Mouse (Mus musculus): ENCODE data around the gene Kcnmb2.

Kcnmb2 gene

DNA sequence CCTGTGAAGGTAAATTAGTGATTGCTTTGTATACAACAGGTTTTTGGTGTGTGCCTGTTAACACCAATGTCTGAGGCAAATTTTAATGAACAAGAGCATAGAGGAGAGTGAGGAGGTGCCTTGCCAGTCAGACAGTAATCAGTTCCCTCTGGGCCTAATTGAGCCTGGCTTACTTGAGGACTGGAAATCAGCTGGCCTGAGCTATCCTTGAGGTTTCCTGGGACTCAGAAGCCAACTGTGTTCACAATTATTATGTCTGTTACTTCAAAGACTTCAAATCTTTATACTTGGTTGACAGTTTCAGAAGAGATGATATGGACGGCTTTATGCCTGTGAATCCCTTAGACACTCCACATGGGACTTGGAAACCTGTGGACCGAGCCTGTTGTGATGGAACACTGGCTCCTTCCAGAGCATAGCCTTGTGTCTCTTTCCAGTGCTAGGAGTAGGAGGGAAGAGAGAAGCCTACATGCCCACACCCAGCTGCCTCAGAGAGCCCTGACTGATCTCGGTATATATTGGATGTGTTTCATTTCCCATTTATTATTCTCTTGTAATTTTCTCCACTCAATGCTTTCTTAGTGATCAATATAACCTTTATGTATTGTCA, 230.2 kb downstream of the Kcnmb2 start:
- no peak for DNase-seq (ENCODE audit: low spot score in 2 of 2)

DNA sequence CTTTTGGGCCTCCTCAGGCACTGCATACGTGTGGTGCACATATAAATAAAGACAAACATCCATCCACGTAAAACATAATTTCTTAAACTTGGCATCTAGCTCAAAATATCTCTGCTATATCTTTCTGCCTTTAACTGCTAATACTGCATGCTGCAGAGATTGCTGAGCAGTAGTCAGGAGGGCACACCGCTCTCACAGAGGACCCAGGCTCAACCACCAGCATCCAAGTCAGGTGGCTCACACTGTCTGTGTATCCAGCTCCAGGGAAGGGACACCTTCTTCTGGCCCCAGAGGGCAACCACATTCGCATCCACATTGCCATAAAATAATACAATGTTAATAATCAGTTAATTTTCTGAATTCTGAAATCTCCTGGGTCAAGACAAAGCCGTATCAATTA, 241.9 kb downstream of the Kcnmb2 start:
- DNase-seq (ENCODE audit: low spot score in 2 of 2) = no peak

DNA sequence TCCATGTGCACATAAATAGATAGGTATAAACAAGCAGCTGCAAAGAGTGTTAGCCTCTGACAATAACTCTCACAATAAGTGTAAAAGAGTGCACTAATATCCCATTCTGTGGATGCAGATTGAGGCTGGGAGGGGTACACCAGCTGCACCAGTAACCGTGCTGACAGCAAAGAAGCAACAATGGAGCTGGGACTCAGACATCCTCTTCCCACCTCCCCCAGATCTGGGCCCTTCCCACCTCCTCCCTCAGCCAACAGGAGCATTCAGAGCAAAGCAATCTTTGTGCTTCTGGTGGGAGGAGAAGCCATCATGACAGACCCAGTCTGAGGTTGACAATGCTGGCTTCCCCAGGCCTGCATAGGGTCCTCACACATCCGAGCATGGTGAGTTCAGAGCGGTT, 242.3 kb downstream of the Kcnmb2 start:
- DNase-seq (ENCODE audit: low spot score in 2 of 2) = no peak

DNA sequence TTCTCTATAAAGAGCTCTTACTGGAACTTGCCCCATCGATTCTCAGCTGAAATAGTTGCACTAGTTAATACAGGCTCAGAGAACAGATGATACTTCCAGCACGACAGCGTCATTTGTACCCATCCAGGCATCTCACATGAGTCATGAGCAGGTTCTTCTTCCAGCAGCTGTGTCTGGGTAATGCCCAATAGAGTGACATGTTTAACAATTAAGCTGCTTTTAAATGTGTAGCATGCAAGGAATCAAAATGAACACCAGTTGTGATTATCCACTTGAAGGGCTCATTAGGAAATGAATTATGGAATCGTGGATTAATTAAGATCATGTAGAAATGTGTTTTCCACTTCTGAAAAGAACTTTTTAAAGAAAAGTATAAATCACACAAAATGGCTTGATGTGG, 245.4 kb downstream of the Kcnmb2 start:
- DNase-seq (ENCODE audit: low spot score in 2 of 2) = no peak

DNA sequence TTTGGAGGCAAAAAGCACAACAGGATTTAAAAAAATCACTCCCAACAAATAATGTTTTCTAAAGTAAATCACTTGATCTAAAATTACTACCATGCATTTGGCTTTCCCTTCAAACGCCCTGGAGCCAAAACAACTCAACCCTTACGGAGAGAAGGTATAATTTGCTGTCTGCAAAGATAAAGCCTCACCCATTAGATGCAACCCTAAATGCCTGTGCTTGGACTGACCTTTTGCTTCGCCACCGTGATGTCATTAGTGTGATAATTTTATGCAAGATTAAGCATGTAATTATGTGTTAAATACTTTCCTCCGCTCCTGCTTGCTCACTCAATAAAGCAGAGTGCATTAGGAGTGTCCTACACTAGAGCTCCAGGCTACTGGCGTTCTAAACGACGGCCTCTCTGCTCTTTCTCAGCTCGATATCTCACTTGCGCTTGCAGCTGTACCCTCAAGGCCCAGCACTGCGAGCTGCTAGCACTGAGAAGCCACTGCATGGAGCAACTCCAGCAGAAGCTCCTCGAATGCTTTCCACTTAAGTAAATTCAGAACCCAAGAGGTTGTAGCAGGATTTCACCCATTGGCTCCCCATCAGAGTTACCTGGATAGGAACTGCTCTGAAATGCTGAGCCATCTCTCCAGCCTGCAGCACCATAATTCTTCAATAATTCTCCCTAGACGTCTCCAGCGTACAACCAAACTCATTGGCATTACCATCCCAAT, 247.7 kb downstream of the Kcnmb2 start:
- DNase-seq (ENCODE audit: low spot score in 2 of 2) = no peak

DNA sequence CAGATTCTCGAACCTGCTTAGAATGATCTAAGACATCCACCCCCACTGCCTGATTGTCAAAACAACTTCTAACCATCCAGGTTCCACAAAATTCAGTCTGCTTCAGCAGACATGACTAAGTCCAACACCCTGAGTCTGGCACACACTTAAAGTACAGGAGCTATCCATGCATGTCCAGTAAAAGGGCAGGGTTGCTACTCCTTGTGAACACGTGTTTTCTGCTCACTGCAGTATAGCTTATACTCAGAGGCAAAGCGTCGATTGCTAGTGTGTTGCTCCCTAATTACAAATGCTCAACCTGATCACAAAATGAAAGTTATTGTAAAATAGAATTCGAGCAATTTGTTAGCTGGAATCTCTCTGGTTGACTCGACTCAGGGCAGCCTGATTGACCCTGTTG, 278.2 kb downstream of the Kcnmb2 start:
- DNase-seq (ENCODE audit: low spot score in 2 of 2) = no peak

DNA sequence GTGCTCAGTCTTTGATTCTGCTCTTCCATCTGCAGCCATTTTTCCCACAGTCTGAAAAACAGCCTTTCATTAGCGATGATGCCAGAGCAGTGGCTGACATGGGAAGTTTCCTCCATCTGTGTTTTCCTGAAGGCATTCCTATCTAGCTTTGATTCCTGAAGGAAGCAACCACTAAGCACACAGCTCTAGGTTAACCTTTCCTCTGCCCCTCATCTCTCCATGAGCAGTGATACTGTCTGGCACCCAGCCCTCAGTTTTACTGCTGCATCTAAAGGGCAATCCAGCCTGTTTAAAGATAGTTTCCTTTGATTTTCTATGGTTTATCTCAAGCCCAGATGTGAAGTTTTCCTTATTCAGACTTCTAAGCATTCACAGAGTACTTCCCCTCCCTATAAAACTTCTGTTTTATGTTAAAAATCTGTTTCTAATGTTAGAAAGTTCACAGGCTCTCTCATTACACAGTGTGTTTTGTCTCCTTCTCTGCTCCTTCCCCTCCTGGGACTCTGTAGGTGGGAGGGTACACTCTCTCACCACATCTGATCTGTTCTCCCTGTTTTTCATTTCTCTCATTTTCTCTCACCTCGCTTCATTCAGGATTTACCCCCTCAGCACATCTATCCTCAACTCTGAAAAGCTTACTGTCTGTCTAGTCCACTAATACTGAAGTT, 283.7 kb downstream of the Kcnmb2 start:
- DNase-seq (ENCODE audit: low spot score in 2 of 2) = no peak

DNA sequence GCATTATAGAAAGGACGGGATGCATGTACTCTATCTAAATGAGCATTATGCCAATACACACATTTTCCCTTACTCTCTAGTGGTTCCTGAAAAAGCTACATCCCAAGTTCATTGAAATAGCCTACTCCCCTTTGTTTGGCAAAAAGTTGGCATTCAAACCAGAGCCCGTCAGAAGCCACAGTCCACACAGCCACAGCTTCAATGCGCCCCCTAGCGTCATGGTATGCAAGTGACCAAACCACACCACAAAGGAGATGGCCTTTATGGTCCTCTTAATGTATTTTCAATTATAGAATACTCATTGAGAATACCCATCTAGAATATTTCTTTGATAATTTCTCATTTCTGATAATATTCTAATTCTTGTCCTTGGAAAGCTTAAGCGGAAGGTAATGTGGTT, 286.2 kb downstream of the Kcnmb2 start:
- DNase-seq (ENCODE audit: low spot score in 2 of 2) = peak; percentile 4 to 16

DNA sequence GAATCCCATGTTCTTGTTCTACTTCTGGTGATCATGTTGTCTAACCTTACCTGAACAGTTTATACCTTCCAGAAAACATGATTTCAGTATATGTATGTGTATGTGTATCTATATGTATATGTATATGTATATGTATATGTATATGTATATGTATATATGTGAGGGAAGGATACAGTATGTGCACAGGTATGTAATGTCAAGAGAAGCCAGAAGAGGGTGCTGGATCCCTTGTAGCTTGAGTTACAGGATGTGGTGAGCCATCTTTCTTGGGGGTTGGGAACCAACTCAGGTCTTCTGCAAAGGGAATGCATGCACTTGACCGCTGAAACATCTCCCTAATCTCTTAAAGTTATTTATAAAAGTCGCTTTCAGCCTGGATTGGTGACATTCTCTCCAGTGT, 286.6 kb downstream of the Kcnmb2 start:
- no peak for DNase-seq (ENCODE audit: low spot score in 2 of 2)

DNA sequence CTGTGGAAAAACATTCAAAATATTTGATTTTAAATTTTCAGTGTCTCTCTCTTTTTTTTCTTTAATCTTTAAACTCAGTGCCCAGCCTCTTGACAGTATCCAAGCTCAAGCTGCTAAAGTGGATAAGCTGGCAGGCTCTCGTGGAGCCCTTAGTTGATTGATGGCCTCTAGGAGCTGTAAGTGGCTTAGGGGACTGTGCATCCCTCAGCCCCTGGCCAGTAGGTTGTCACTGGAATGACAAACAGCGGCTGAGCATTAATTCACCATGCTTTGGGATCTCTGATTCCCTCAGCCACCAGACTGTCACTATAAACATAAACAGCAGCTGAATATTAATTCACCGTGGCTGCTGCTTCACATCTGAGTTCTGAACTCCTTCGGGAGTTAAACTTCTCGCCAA, 287.6 kb downstream of the Kcnmb2 start:
- no peak for DNase-seq (ENCODE audit: low spot score in 2 of 2)

DNA sequence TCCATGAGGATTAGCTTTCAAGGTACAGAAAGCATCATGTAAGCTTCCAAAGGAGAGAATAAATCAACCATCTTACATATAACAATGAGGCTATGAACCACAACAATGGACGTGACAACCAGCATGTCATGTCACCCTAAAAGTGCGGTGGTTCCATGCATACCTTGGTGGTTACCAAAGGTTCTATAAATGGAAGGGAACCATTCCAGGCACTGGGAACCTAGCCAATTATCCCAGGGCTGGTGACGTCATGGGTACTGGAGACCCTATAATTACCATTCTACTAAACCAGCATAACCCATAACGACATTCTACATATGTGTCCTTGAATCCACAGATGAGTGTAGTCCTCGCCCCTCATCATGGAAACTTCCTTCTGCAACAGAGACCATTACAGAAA, 291.7 kb downstream of the Kcnmb2 start:
- DNase-seq (ENCODE audit: low spot score in 2 of 2) = no peak

DNA sequence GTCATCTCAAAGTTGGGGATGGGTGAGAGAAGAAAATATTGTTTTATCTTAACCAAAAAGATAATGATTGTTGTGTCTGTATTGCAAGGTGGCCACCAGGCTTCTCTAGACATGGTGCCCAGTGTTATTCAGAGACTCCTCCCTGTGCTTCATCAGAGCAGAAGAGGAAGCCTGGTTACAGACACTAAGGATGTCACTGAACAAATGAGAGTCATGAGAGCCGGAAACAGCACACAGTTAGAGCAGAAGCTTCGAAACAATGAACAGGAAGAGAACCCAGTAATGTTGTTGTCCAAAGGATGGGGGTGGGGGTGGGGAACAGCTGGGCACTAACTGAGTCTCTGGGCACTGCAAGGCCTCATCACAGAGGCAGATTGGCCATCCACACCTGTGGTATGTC, 324.4 kb downstream of the Kcnmb2 start:
- DNase-seq (ENCODE audit: low spot score in 2 of 2) = no peak

DNA sequence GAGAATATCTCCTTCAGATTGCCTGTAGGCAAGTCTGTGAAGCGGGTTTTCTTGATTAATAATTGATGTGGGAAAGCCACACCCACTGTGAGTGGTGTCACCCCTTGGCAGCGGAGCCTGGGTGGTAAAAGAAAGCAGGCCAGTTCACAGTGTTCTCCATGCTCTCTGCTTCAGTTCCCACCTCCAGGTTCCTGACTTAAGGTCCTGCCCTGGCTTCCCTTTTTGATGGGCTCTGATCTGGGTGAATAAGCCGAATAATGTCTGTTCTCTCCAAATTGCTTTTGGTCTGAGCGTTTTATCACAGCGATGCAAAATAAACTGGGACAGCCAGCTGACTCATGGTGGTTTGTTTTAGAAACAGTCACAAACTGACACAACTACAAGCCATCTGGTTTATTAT, 334.5 kb downstream of the Kcnmb2 start:
- DNase-seq (ENCODE audit: low spot score in 2 of 2) = peak; percentile 9 to 15
